Comparison of ENCODE assay signal across 30 mouse cellular contexts in genomic region chr7:118037062-118037461, GRCm38 (mm10).
"Had no signal": no experiment of that assay in that cellular context is flagged by ENCODE, and none has a peak within 500 bp of the region (broad histone marks: within the 10 kb centered on the region; RNA-seq: fewer than 3 reads in every experiment).

No protein-coding gene starts in this region.

- DNase-seq: left cerebral cortex, postnatal 4 days; liver; liver, embryonic 13.5 days; liver, postnatal 0 days; lung, adult 18-20 months; lung, adult 2 months; lung, embryonic 14.5 days; lung, postnatal 10 days; lung, postnatal 14 days; lung, postnatal 36 days; lung, postnatal 4 days; midbrain, embryonic 14.5 days had no signal

- H3K9ac ChIP-seq: limb, embryonic 12.5 days; limb, embryonic 13.5 days; limb, embryonic 15.5 days; liver, embryonic 12.5 days; liver, embryonic 13.5 days; liver, embryonic 14.5 days; liver, embryonic 15.5 days; liver, postnatal 0 days; lung, embryonic 14.5 days; lung, embryonic 15.5 days; midbrain, embryonic 12.5 days; midbrain, embryonic 15.5 days; neural tube, embryonic 12.5 days had no signal

- H3K4me3 ChIP-seq: limb, embryonic 10.5 days; limb, embryonic 12.5 days; limb, embryonic 13.5 days; limb, embryonic 15.5 days; liver, embryonic 12.5 days; liver, embryonic 13.5 days; liver, embryonic 15.5 days; lung, embryonic 15.5 days; megakaryocyte, embryonic 14.5 days; midbrain, embryonic 10.5 days; midbrain, embryonic 12.5 days; midbrain, embryonic 15.5 days; myocyte; neural tube, embryonic 12.5 days had no signal

- H3K36me3 ChIP-seq: limb, embryonic 10.5 days; limb, embryonic 12.5 days; limb, embryonic 13.5 days; limb, embryonic 15.5 days; liver, embryonic 12.5 days; liver, embryonic 13.5 days; liver, embryonic 15.5 days; lung, embryonic 15.5 days; midbrain, embryonic 10.5 days; midbrain, embryonic 12.5 days; midbrain, embryonic 15.5 days; neural tube, embryonic 12.5 days had no signal

- ATAC-seq: liver, embryonic 12.5 days; liver, postnatal 0 days; lung, postnatal 0 days; midbrain, embryonic 15.5 days had no signal

- H3K27ac ChIP-seq: limb, embryonic 10.5 days; limb, embryonic 12.5 days; limb, embryonic 13.5 days; limb, embryonic 15.5 days; liver, embryonic 12.5 days; liver, embryonic 13.5 days; liver, embryonic 14.5 days; liver, embryonic 15.5 days; lung, embryonic 15.5 days; macrophage; midbrain, embryonic 10.5 days; midbrain, embryonic 12.5 days; midbrain, embryonic 15.5 days; neural tube, embryonic 12.5 days had no signal

- H3K27me3 ChIP-seq: limb, embryonic 12.5 days; limb, embryonic 13.5 days; limb, embryonic 15.5 days; liver, embryonic 12.5 days; liver, embryonic 13.5 days; liver, embryonic 15.5 days; lung, embryonic 15.5 days; midbrain, embryonic 12.5 days; midbrain, embryonic 15.5 days; neural tube, embryonic 12.5 days had no signal

- H3K9me3 ChIP-seq: limb, embryonic 10.5 days; limb, embryonic 12.5 days; limb, embryonic 13.5 days; limb, embryonic 15.5 days; liver, embryonic 12.5 days; liver, embryonic 13.5 days; liver, embryonic 15.5 days; lung, embryonic 15.5 days; megakaryocyte, embryonic 14.5 days; midbrain, embryonic 10.5 days; midbrain, embryonic 12.5 days; midbrain, embryonic 15.5 days; neural tube, embryonic 12.5 days had no signal

- H3K4me1 ChIP-seq: limb, embryonic 10.5 days; limb, embryonic 12.5 days; limb, embryonic 13.5 days; limb, embryonic 15.5 days; liver, embryonic 12.5 days; liver, embryonic 13.5 days; liver, embryonic 15.5 days; lung, embryonic 15.5 days; megakaryocyte, embryonic 14.5 days; midbrain, embryonic 12.5 days; midbrain, embryonic 15.5 days; neural tube, embryonic 12.5 days had no signal

- H3K4me2 ChIP-seq: limb, embryonic 12.5 days; limb, embryonic 13.5 days; limb, embryonic 15.5 days; liver, embryonic 11.5 days; liver, embryonic 12.5 days; liver, embryonic 13.5 days; liver, embryonic 15.5 days; lung, embryonic 14.5 days; lung, embryonic 15.5 days; midbrain, embryonic 11.5 days; midbrain, embryonic 12.5 days; midbrain, embryonic 15.5 days; neural tube, embryonic 12.5 days had no signal
